Mouse (Mus musculus) heart, postnatal 0 days (tissue): ENCODE measurements around the gene Khnyn. TPM values are rescaled to one million over a fixed set of nuclear protein-coding genes. Genes with fewer than 3 reads are reported as not detected.

Experiments
- ATAC-seq: fragments of 200-750 bp; cut with Nextera tagmentation; 2 replicates; pipeline ENCODE4 v1.8.0; 2017; ENCODE audit warnings: low read depth, moderate number of reproducible peaks, moderate library complexity; ENCODE audit not compliant: insufficient read depth
- DNase-seq: peaks from one replicate; pipeline ENCODE4 v3.0.0-alpha.2; 2016; ENCODE audit warnings: low spot score
- H3K27ac ChIP-seq: fragments of 300-500 bp; sonication (generic); 2 replicates; pipeline ENCODE4 v1.5.1; 2014; ENCODE audit warnings: low read depth, mild to moderate bottlenecking
- H3K27me3 ChIP-seq: fragments of 300-500 bp; sonication (generic); 2 replicates; pipeline ENCODE4 v1.6.1; 2014; ENCODE audit warnings: low read length, mixed read lengths; ENCODE audit not compliant: control insufficient read depth, insufficient read depth
- H3K36me3 ChIP-seq: fragments of 300-500 bp; sonication (generic); replicated peaks from 2 replicates; pipeline ENCODE4 v1.6.1; 2014; ENCODE audit warnings: low read length, mixed read lengths; ENCODE audit not compliant: control insufficient read depth, insufficient read depth
- H3K4me1 ChIP-seq: fragments of 300-500 bp; sonication (generic); 2 replicates; pipeline ENCODE4 v1.6.1; 2014; ENCODE audit warnings: antibody characterized with exemption; ENCODE audit not compliant: control insufficient read depth, insufficient read depth
- H3K4me2 ChIP-seq: fragments of 300-500 bp; sonication (generic); 2 replicates; pipeline ENCODE4 v1.6.1; 2014; ENCODE audit warnings: low read depth, mild to moderate bottlenecking, low read length, moderate library complexity
- H3K4me3 ChIP-seq: fragments of 300-500 bp; sonication (generic); 2 replicates; pipeline ENCODE4 v1.5.1; 2014; ENCODE audit warnings: low read depth, low read length
- H3K9ac ChIP-seq: fragments of 300-500 bp; sonication (generic); replicated peaks from 2 replicates; pipeline ENCODE4 v1.6.1; 2014; ENCODE audit warnings: low read depth, low read length, mixed read lengths
- H3K9me3 ChIP-seq: fragments of 300-500 bp; sonication (generic); replicated peaks from 2 replicates; pipeline ENCODE4 v1.6.1; 2016; ENCODE audit warnings: low read length; ENCODE audit not compliant: control insufficient read depth
- CTCF ChIP-seq: IDR thresholded peaks from 2 replicates; pipeline ENCODE4 v1.5.1; 2016; ENCODE audit warnings: antibody characterized with exemption, control low read depth, low read depth
- EP300 ChIP-seq: IDR thresholded peaks from 2 replicates; pipeline ENCODE4 v1.6.1; 2016; ENCODE audit warnings: antibody characterized with exemption, low read depth
- WGBS: fragments of 180-500 bp; shearing (Covaris S2); extraction: QIAGEN DNeasy Blood & Tissue Kit; methylation state at CpG from one replicate; pipeline ENCODE4 v1.1.7; 2014; 5-methylcytosine and 5-hydroxymethylcytosine counted together
- polyA plus RNA-seq: library from polyadenylated mRNA; unstranded; fragments of >200 nt; fragmentation: Nextera tagmentation; extraction: Ambion mirVana; gene quantifications from 2 replicates; pipeline ENCODE4 v1.2.1, GENCODE M21; 2015
- total RNA-seq: library from RNA; depleted of rRNA; stranded (reverse); fragments of >200 nt; gene quantifications from 2 replicates; pipeline ENCODE4 v1.2.3, GENCODE M21; 2014; ENCODE audit warnings: low replicate concordance

Khnyn gene
- total and polyA plus RNA-seq, 2 experiments from 2014 or later: 5.0 to 19.5 TPM

GRCm38 (mm10) chr14:55885791-55886271 is 1.1 kb downstream of the Khnyn start:
- peaks cover 13% of the 10 kb centered on the region; the same call in 1 of the 2 replicates for H3K4me1 ChIP-seq
- no peaks in the 10 kb centered on the region for H3K9me3 ChIP-seq
- DNase-seq: peak; percentile 33
- 4% methylated on average over 16 of the region's 16 CpGs for WGBS
- H3K9ac ChIP-seq: peak overlapping the region; percentile 85
- ATAC-seq: no peak
- peak overlapping the region; percentile 86 for H3K4me2 ChIP-seq
- H3K4me3 ChIP-seq: peak overlapping the region; percentile 83
- no peaks in the 10 kb centered on the region for H3K27me3 ChIP-seq
- H3K36me3 ChIP-seq: peaks cover 45% of the 10 kb centered on the region
- no peak for TF ChIP-seq EP300
- TF ChIP-seq CTCF: no peak
- H3K27ac ChIP-seq: peak overlapping the region; percentile 92

- DNase-seq (no peak), ATAC-seq (no peak)
- no peaks in the 10 kb centered on the region for H3K27me3 ChIP-seq
- H3K4me3 ChIP-seq: no peak overlapping the region
- H3K9me3 ChIP-seq: no peaks in the 10 kb centered on the region
- H3K36me3 ChIP-seq: peaks cover 55% of the 10 kb centered on the region
- no peak overlapping the region for H3K27ac ChIP-seq
- peak overlapping the region; percentile 86; the same call in 1 of the 2 replicates for H3K4me2 ChIP-seq
- WGBS: 74% methylated on average over 24 of the region's 24 CpGs
- 0 out of 2 replicates have a peak overlapping the region, but pooled peaks have one; percentile 20 for H3K9ac ChIP-seq
- peaks cover 13% of the 10 kb centered on the region; the same call in 1 of the 2 replicates for H3K4me1 ChIP-seq
- no peak for TF ChIP-seq EP300
- no peak for TF ChIP-seq CTCF
Measured at GRCm38 (mm10) chr14:55886571-55887382, 2.0 kb downstream of the Khnyn start.

- Histone ChIP-seq H3K9me3 (no peaks in the 10 kb centered on the region), H3K4me1 (peaks cover 6% of the 10 kb centered on the region), H3K4me2 (no peak overlapping the region), H3K36me3 (peaks cover 46% of the 10 kb centered on the region), H3K27me3 (no peaks in the 10 kb centered on the region), H3K9ac (no peak overlapping the region), H3K4me3 (no peak overlapping the region), H3K27ac (no peak overlapping the region)
- no peak for ATAC-seq
- WGBS: 91% methylated on average over 12 of the region's 12 CpGs
- TF ChIP-seq EP300 (no peak), CTCF (no peak)
- no peak for DNase-seq
Measured at GRCm38 (mm10) chr14:55897671-55898070, 12.9 kb downstream of the Khnyn start.

GRCm38 (mm10) chr14:55898947-55899346 is 14.2 kb downstream of the Khnyn start:
- H3K4me1 ChIP-seq: peaks cover 6% of the 10 kb centered on the region
- no peak overlapping the region for H3K4me3 ChIP-seq
- TF ChIP-seq CTCF (no peak), EP300 (no peak)
- no peaks in the 10 kb centered on the region for H3K9me3 ChIP-seq
- no peak overlapping the region for H3K9ac ChIP-seq
- DNase-seq (no peak), ATAC-seq (no peak)
- H3K27ac ChIP-seq: 0 out of 2 replicates have a peak overlapping the region, but pooled peaks have one; percentile 83
- no peak overlapping the region for H3K4me2 ChIP-seq
- no peaks in the 10 kb centered on the region for H3K27me3 ChIP-seq
- 90% methylated on average over 7 of the region's 7 CpGs for WGBS
- peaks cover 36% of the 10 kb centered on the region for H3K36me3 ChIP-seq

- ATAC-seq (peak; percentile 96), DNase-seq (peak; percentile 92)
- Histone ChIP-seq H3K9me3 (no peaks in the 10 kb centered on the region), H3K36me3 (peaks cover 27% of the 10 kb centered on the region), H3K27ac (peak within 1 kb of the TSS; percentile 83), H3K9ac (peak within 1 kb of the TSS; percentile 80), H3K4me1 (peaks cover 6% of the 10 kb centered on the region), H3K4me3 (peak within 1 kb of the TSS; percentile 57), H3K4me2 (peak within 1 kb of the TSS; percentile 85), H3K27me3 (no peaks in the 10 kb centered on the region)
- under 1% methylated on average over 39 of the region's 39 CpGs for whole genome bisulfite sequencing
- TF ChIP-seq EP300 (no peak), CTCF (no peak)
Measured at GRCm38 (mm10) chr14:55899701-55900413, 15.1 kb downstream of the Khnyn start, which contains the start of gene Sdr39u1. TSS of gene Sdr39u1 (minus strand) at chr14:55900293.
